Mouse (Mus musculus): Measurements from ENCODE around the gene Vezt. TPM values are rescaled to one million over a fixed set of nuclear protein-coding genes. Genes with fewer than 3 reads are reported as not detected.
A peak's percentile ranks its signal among the peaks of the same experiment; 100 is the strongest.

Vezt gene
- polyA plus RNA-seq, 2 experiments, result 23.8 to 27.7 TPM

GRCm38 (mm10) chr10:94013196-94013595 lies 22.4 kb downstream of the Vezt start:
- Histone ChIP-seq H3K4me2 (replicated peaks; ENCODE audit: low read depth, low read length, severe bottlenecking) (no peak overlapping the region), H3K36me3 (ENCODE audit: control insufficient read depth, insufficient read depth, low read length) (no peaks in the 10 kb centered on the region), H3K4me1 (ENCODE audit: control insufficient read depth, insufficient read depth, low read length) (no peaks in the 10 kb centered on the region; the same call in 1 of the 2 replicates), H3K9ac (ENCODE audit: low read depth, low read length, severe bottlenecking) (no peak overlapping the region), H3K4me3 (replicated peaks; ENCODE audit: low read length) (no peak overlapping the region), H3K9me3 (ENCODE audit: control insufficient read depth, low read length) (no peaks in the 10 kb centered on the region), H3K27ac (replicated peaks; ENCODE audit: low read depth, low read length) (no peak overlapping the region), H3K27me3 (ENCODE audit: control insufficient read depth, insufficient read depth, low read length) (no peaks in the 10 kb centered on the region)
- no peak for TF ChIP-seq POLR2A (IDR thresholded peaks at IDR 0.05; ENCODE audit: borderline replicate concordance, extremely low read depth, insufficient read depth, insufficient read length)
- DNase-seq (ENCODE audit: low spot score) (peak; percentile 19), ATAC-seq (ENCODE audit: low FRiP score, low read depth) (no peak)
- 57% methylated on average over 3 of the region's 3 CpGs for WGBS

GRCm38 (mm10) chr10:94011024-94011423 lies 24.6 kb downstream of the Vezt start:
- no peak for TF ChIP-seq POLR2A (IDR thresholded peaks at IDR 0.05; ENCODE audit: borderline replicate concordance, extremely low read depth, insufficient read depth, insufficient read length)
- no peak overlapping the region for H3K27ac ChIP-seq (replicated peaks; ENCODE audit: low read depth, low read length)
- H3K9me3 ChIP-seq (ENCODE audit: control insufficient read depth, low read length), result no peaks in the 10 kb centered on the region
- H3K36me3 ChIP-seq (ENCODE audit: control insufficient read depth, insufficient read depth, low read length), result peaks cover 4% of the 10 kb centered on the region
- no peaks in the 10 kb centered on the region; the same call in 1 of the 2 replicates for H3K4me1 ChIP-seq (ENCODE audit: control insufficient read depth, insufficient read depth, low read length)
- H3K27me3 ChIP-seq (ENCODE audit: control insufficient read depth, insufficient read depth, low read length), result no peaks in the 10 kb centered on the region
- H3K4me2 ChIP-seq (replicated peaks; ENCODE audit: low read depth, low read length, severe bottlenecking), result no peak overlapping the region
- no peak overlapping the region for H3K4me3 ChIP-seq (replicated peaks; ENCODE audit: low read length)
- H3K9ac ChIP-seq (ENCODE audit: low read depth, low read length, severe bottlenecking), result no peak overlapping the region
- no peak for DNase-seq (ENCODE audit: low spot score)
- no peak for ATAC-seq (ENCODE audit: low FRiP score, low read depth)
- 58% methylated on average over 2 of the region's 2 CpGs for WGBS

- H3K36me3 ChIP-seq (ENCODE audit: control insufficient read depth, insufficient read depth, low read length), result peaks cover 12% of the 10 kb centered on the region
- DNase-seq (ENCODE audit: low spot score), result no peak
- WGBS, result 78% methylated on average over 3 of the region's 3 CpGs
- H3K9ac ChIP-seq (ENCODE audit: low read depth, low read length, severe bottlenecking), result no peak overlapping the region
- no peaks in the 10 kb centered on the region for H3K9me3 ChIP-seq (ENCODE audit: control insufficient read depth, low read length)
- no peak for TF ChIP-seq POLR2A (IDR thresholded peaks at IDR 0.05; ENCODE audit: borderline replicate concordance, extremely low read depth, insufficient read depth, insufficient read length)
- H3K27me3 ChIP-seq (ENCODE audit: control insufficient read depth, insufficient read depth, low read length), result no peaks in the 10 kb centered on the region
- H3K4me2 ChIP-seq (replicated peaks; ENCODE audit: low read depth, low read length, severe bottlenecking), result no peak overlapping the region
- no peak for ATAC-seq (ENCODE audit: low FRiP score, low read depth)
- H3K4me3 ChIP-seq (replicated peaks; ENCODE audit: low read length), result no peak overlapping the region
- no peaks in the 10 kb centered on the region; the same call in 1 of the 2 replicates for H3K4me1 ChIP-seq (ENCODE audit: control insufficient read depth, insufficient read depth, low read length)
- H3K27ac ChIP-seq (replicated peaks; ENCODE audit: low read depth, low read length), result no peak overlapping the region
Measured at GRCm38 (mm10) chr10:94009991-94010679, 25.5 kb downstream of the Vezt start.

DNA sequence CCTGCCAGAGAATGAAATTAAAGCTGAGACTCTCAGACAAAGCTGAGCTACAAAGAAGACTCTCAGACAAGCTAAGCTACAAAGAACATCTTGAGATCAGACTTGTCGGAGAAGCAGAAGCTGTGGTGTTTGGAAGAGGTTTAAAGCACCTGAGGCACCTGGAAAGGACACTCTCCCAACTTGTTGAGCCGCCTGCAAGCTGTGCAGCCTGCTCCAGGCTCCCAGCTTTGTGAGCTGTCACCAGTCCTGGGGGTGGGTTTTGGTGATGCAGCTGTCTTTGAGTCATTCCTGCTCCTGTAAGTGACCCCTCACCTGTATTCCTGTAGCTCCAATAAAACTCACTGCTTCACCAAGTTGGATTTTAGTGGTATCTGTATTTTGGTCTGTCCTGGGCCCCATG lies 27.3 kb downstream of the Vezt start:
- no peaks in the 10 kb centered on the region for H3K4me1 ChIP-seq (ENCODE audit: control insufficient read depth, insufficient read depth, low read length)
- H3K27ac ChIP-seq (replicated peaks; ENCODE audit: low read depth, low read length), result no peak overlapping the region
- ATAC-seq (ENCODE audit: low FRiP score, low read depth), result no peak
- H3K36me3 ChIP-seq (ENCODE audit: control insufficient read depth, insufficient read depth, low read length), result peaks cover 23% of the 10 kb centered on the region
- H3K4me2 ChIP-seq (replicated peaks; ENCODE audit: low read depth, low read length, severe bottlenecking), result no peak overlapping the region
- no peak overlapping the region for H3K4me3 ChIP-seq (replicated peaks; ENCODE audit: low read length)
- no peak for DNase-seq (ENCODE audit: low spot score)
- no peaks in the 10 kb centered on the region for H3K9me3 ChIP-seq (ENCODE audit: control insufficient read depth, low read length)
- TF ChIP-seq POLR2A (IDR thresholded peaks at IDR 0.05; ENCODE audit: borderline replicate concordance, extremely low read depth, insufficient read depth, insufficient read length), result no peak
- WGBS, result 74% methylated on average over 2 of the region's 2 CpGs
- H3K9ac ChIP-seq (ENCODE audit: low read depth, low read length, severe bottlenecking), result no peak overlapping the region
- no peaks in the 10 kb centered on the region for H3K27me3 ChIP-seq (ENCODE audit: control insufficient read depth, insufficient read depth, low read length)

- 93% methylated on average over 10 of the region's 10 CpGs for WGBS
- ATAC-seq (ENCODE audit: low FRiP score, low read depth) (no peak), DNase-seq (ENCODE audit: low spot score) (no peak)
- Histone ChIP-seq H3K36me3 (ENCODE audit: control insufficient read depth, insufficient read depth, low read length) (peaks cover 79% of the 10 kb centered on the region), H3K4me2 (replicated peaks; ENCODE audit: low read depth, low read length, severe bottlenecking) (no peak overlapping the region), H3K27me3 (ENCODE audit: control insufficient read depth, insufficient read depth, low read length) (no peaks in the 10 kb centered on the region), H3K9ac (ENCODE audit: low read depth, low read length, severe bottlenecking) (no peak overlapping the region), H3K4me3 (replicated peaks; ENCODE audit: low read length) (no peak overlapping the region), H3K9me3 (ENCODE audit: control insufficient read depth, low read length) (0 out of 2 replicates have a peak, but pooled peaks cover 3% of the 10 kb centered on the region), H3K27ac (replicated peaks; ENCODE audit: low read depth, low read length) (no peak overlapping the region), H3K4me1 (ENCODE audit: control insufficient read depth, insufficient read depth, low read length) (no peaks in the 10 kb centered on the region)
- no peak for TF ChIP-seq POLR2A (IDR thresholded peaks at IDR 0.05; ENCODE audit: borderline replicate concordance, extremely low read depth, insufficient read depth, insufficient read length)
Measured at GRCm38 (mm10) chr10:94000223-94000622, 35.4 kb downstream of the Vezt start.

Data from limb, embryonic 14.5 days (tissue).